Mouse (Mus musculus): Measurements from ENCODE around the gene Apba1.

DNA sequence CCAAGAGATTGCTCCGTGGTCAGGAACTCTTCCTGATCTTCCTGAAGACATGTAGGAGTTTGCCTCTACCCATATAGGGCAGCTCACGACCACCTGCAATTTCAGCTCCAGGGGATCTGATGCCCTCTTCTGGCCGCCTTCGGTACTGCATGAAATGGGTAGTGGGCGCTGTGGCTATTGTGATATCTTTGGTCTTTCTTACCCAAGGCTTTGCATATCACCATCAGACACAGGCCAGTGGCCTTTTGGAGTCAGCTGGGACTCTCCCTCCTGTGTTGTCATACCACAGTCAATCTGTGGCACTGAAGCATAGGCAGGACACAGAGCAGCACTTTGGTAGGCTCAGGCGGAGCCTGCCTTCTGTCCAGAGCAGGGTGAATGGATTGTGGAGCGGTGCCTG, 13.3 kb downstream of the Apba1 start:
- TF ChIP-seq CHD2 (IDR thresholded peaks at IDR 0.05; ENCODE audit: low read depth, low read length): no peak
- peak; percentile 52; the same call in 1 of the 2 replicates for TF ChIP-seq ZC3H11A (IDR thresholded peaks at IDR 0.05; ENCODE audit: borderline replicate concordance, low read depth, low read length)
- no peak for TF ChIP-seq HCFC1 (IDR thresholded peaks at IDR 0.05; ENCODE audit: borderline replicate concordance, insufficient read depth, low read length)

Measured in ES-E14 (cell line).